Mouse (Mus musculus) gastrocnemius, postnatal 14 days (tissue): ENCODE measurements around the gene Zranb1. TPM values are rescaled to one million over a fixed set of nuclear protein-coding genes. Genes with fewer than 3 reads are reported as not detected.

Source experiments
- DNase-seq: peaks from one replicate; pipeline ENCODE4 v3.0.0; 2021; ENCODE audit warnings: mixed read lengths
- intact Hi-C: fragments of 180-260 bp; cut with DNase I; formaldehyde crosslinking; loops from one replicate; pipeline ENCODE4 v1.15.1; 2025; ENCODE audit warnings: low total_unique reads
- total RNA-seq, 2 experiments: library from RNA; stranded (reverse); gene quantifications; 2 replicates each; pipeline ENCODE4 v1.2.3; 2021

Zranb1 gene
- total RNA-seq, 2 experiments from 2014 or later: 29.7 to 37.1 TPM

- intact Hi-C loops: loop anchor here (2.0 kb wide), 1 partner anchor 17 kb away; no protein-coding TSS in a partner anchor
- DNase-seq: no peak
Measured at GRCm38 (mm10) chr7:132991240-132991900, 60.4 kb downstream of the Zranb1 start.

- DNase-seq: peak; percentile 62
Measured at GRCm38 (mm10) chr7:132992967-132993615, 62.1 kb downstream of the Zranb1 start.

GRCm38 (mm10) chr7:132994120-132994519 lies 63.2 kb downstream of the Zranb1 start:
- intact Hi-C loops: no loop called here
- DNase-seq: no peak

More at GRCm38 (mm10) chr7:132992967-132993615, 62.1 kb downstream of the Zranb1 start:
- intact Hi-C loops: no loop called here

GRCm38 (mm10) chr7:132994628-132995191 lies 63.8 kb downstream of the Zranb1 start:
- intact Hi-C loops: no loop called here
- DNase-seq: no peak

GRCm38 (mm10) chr7:132996391-132996790 lies 65.4 kb downstream of the Zranb1 start:
- DNase-seq: no peak
- intact Hi-C loops: no loop called here

GRCm38 (mm10) chr7:132998639-132999038 lies 67.7 kb downstream of the Zranb1 start:
- DNase-seq: no peak
- intact Hi-C loops: no loop called here

- intact Hi-C loops: no loop called here
Measured at GRCm38 (mm10) chr7:132999061-132999460, 68.1 kb downstream of the Zranb1 start.

GRCm38 (mm10) chr7:133001388-133001787 lies 70.4 kb downstream of the Zranb1 start:
- intact Hi-C loops: loop anchor here (5.0 to 10.0 kb wide), 4 partner anchors 69 to 347 kb away; partner anchors contain the start of genes Fam53b and Zranb1
- DNase-seq: no peak

More at GRCm38 (mm10) chr7:132999061-132999460, 68.1 kb downstream of the Zranb1 start:
- no peak for DNase-seq

- no peak for DNase-seq
- intact Hi-C loops: loop anchor here (5.0 to 10.0 kb wide), 4 partner anchors 70 to 347 kb away; partner anchors contain the start of genes Fam53b and Zranb1
Measured at GRCm38 (mm10) chr7:133002271-133002670, 71.3 kb downstream of the Zranb1 start.

GRCm38 (mm10) chr7:133003421-133003820 lies 72.5 kb downstream of the Zranb1 start:
- intact Hi-C loops: loop anchor here (5.0 to 10.0 kb wide), 4 partner anchors 71 to 349 kb away; partner anchors contain the start of genes Fam53b and Zranb1
- DNase-seq: peak; percentile 88

- no peak for DNase-seq
- intact Hi-C loops: loop anchor here (10.0 kb wide), 3 partner anchors 141 to 351 kb away; partner anchors contain the start of gene Fam53b
Measured at GRCm38 (mm10) chr7:133005772-133006171, 74.8 kb downstream of the Zranb1 start.

GRCm38 (mm10) chr7:133007343-133007742 lies 76.4 kb downstream of the Zranb1 start:
- intact Hi-C loops: loop anchor here (10.0 kb wide), 3 partner anchors 143 to 353 kb away; partner anchors contain the start of gene Fam53b
- DNase-seq: peak; percentile 56

GRCm38 (mm10) chr7:133008663-133009062 lies 77.7 kb downstream of the Zranb1 start:
- intact Hi-C loops: loop anchor here (10.0 kb wide), 3 partner anchors 144 to 354 kb away; partner anchors contain the start of gene Fam53b

GRCm38 (mm10) chr7:133009676-133010075 lies 78.7 kb downstream of the Zranb1 start:
- DNase-seq: no peak
- intact Hi-C loops: loop anchor here (10.0 kb wide), 3 partner anchors 145 to 355 kb away; partner anchors contain the start of gene Fam53b

More at GRCm38 (mm10) chr7:133008663-133009062, 77.7 kb downstream of the Zranb1 start:
- no peak for DNase-seq

- intact Hi-C loops: no loop called here
- no peak for DNase-seq
Measured at GRCm38 (mm10) chr7:133010477-133010876, 79.5 kb downstream of the Zranb1 start.

- peak; percentile 45 for DNase-seq
- intact Hi-C loops: no loop called here
Measured at GRCm38 (mm10) chr7:133011191-133011590, 80.2 kb downstream of the Zranb1 start.

GRCm38 (mm10) chr7:133011611-133012010 lies 80.7 kb downstream of the Zranb1 start:
- no peak for DNase-seq
- intact Hi-C loops: no loop called here

- no peak for DNase-seq
- intact Hi-C loops: no loop called here
Measured at GRCm38 (mm10) chr7:133012637-133013366, 81.9 kb downstream of the Zranb1 start.

GRCm38 (mm10) chr7:133013923-133014322 lies 83.0 kb downstream of the Zranb1 start:
- intact Hi-C loops: no loop called here
- DNase-seq: no peak
